Mouse (Mus musculus): Measurements from ENCODE around the gene Shank1.

Shank1 gene

DNA sequence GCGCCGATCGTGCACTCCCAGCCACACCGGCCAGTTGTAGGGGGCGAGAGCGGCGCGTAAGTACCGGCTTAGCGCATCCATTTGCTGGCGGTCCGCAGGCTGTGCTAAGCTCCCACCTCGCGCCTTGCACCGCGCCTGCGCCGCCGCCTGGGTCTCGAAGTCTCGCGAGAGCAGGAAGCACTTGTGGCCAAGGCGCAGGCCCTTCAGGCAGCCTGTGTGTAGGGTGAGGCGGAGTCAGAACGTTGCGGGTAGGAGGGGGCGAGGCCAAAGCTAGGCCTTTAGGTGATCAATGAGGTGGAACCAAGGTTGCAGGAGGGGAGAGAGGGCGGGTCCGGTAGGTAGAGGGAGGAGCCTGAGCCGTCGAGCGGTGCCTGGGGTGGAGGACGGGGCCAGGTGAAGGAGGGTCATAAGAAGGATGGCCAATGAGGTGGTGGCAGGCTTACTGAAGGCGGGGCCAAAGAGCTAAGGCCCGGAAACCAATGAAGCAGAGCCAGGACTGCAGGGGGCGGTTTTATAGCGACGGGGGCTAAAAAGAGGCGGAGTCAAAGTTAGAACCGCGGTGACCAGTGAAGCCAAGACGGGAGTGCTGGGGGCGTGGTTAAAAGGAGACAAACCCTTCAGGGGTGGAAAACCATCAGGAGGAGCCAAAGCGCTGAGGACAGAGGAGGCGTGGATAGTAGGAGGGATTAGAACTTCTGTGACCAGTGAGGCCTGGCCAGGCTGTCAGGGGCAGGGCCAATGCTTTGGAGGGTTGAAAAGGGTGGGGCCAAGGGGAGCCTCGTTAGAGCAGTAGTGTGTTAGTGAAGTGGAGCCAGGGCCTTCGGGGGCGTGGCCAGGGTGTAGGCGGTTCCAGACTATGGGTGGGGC, 5.0 kb upstream of the Shank1 start:
- DNase-seq (ENCODE audit: low read depth, low spot score): peak; percentile 100

DNA sequence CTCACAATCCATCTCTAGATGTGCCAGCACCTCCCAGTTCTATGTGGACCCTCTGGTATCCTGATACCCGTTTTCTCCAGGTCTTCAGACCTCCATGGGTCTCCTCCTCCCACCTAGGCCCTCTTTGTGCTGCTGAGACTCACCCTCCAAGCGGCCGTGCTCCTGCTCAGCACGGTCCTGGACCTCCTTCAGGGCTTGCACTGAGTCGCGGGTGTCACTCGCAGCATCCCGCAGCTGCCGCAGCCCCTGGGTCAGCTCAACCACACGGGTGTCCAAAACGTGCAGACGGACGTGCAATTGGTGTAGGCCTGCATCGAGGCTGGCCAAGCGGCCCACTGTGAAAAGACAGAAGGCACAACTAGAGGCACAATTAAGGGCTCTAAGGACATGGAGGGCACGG, 4.4 kb upstream of the Shank1 start:
- no peak for DNase-seq (ENCODE audit: low read depth, low spot score)

DNA sequence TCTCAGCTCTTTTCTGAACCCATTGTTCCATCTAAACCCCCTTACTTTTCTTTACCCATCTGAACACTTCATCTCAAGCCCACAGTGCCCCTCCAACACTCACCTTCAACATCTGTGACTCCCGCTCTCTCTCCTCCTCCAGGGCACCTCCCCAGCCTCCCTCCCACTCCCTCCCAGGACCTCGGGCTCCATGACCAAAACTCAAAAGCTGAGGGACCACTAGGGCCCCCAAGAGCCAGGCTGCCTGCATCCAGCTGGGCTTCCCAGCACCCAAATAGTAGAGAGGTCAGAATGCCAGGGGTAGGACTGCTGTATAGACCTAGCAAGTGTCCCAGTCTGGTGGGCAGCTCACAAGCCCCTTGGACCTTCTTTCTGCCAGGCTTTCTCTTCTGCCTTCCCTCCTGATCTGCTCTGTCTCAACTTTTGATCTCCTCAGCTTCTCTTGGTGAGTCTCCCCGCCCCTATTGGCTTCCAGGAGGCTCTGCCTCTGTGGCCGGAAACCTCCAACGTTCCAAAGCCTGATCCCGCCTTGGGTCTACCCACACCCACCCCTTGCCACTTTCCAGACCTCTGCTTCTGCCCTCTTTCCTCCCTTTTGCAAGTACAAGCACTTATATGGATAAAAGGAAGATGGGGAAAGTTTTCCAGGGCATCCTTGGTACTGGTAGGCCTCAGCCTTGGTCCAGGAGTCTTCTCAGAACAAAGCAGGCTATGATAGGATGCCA, 3.4 kb upstream of the Shank1 start, which contains the start of gene Clec11a:
Clec11a (minus strand) TSS at position 387 of the 725 bp plus-strand sequence.
- DNase-seq (ENCODE audit: low read depth, low spot score): no peak

DNA sequence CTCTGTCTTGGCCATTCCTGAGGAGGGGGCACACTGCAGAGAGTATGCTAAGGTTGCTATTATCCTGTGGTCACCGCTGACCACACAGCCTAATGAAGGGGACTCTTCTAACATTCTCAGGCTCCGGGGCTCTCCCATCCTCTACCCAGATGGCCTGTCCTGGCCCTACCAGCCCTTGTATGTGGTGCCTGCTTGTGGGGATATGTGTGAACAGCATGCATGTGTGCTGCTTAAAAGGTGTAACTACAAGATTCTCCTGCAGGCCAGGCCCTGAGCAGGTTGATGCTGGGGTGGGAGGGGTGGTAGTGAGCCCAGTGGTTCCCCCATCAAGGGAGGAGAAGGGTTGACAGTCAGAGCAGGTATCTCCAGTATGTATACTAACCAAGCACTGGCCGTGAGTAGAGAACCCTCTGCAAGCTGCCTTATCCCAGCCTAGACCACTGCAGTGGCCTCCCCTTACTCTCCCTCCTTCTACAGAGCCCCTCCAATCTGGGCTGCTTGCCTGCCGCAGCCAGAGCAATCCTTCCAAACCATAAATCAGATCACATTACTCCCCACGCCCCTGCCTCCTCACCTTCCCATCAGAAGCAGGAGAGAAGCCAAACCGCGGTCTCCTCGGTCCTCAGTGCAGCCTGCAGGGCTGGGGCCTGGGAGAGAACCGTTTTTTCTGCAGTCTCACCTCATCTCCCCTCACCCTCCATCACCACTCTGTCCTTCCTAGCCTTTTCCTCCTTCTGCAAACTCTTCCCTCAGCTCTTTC, 2.6 kb upstream of the Shank1 start:
- no peak for DNase-seq (ENCODE audit: low read depth, low spot score)

DNA sequence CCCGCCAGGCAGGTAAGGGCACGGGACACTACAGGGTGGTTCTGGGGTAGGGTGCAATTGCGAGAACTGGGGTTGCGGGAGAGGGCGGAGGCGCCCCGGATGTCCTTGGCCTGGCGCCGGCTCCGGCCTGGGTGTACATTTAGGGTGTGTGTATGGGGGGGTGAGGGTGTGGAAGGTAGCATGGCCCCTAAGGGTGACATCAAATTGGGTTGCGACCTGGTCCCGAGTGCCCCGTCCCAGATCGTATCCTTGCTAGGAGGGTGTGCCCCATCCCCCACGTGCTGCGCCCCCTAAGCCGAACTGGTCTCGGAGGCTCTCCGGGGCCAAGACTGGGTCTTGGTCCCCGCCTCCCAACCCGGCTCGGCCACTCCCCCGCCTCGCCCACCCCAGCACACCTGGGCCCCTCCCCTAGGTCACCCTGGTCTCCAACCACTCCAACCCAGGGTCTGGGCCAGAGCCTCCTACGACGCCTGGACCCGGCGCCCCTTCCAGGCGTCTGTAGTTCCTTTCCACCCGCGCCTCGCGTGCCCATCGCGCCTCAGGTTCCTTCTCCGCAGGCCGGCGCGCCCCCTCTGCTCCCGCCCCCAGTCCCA, 328 bp downstream of the Shank1 start:
- peak; percentile 31 for DNase-seq (ENCODE audit: low read depth, low spot score)

DNA sequence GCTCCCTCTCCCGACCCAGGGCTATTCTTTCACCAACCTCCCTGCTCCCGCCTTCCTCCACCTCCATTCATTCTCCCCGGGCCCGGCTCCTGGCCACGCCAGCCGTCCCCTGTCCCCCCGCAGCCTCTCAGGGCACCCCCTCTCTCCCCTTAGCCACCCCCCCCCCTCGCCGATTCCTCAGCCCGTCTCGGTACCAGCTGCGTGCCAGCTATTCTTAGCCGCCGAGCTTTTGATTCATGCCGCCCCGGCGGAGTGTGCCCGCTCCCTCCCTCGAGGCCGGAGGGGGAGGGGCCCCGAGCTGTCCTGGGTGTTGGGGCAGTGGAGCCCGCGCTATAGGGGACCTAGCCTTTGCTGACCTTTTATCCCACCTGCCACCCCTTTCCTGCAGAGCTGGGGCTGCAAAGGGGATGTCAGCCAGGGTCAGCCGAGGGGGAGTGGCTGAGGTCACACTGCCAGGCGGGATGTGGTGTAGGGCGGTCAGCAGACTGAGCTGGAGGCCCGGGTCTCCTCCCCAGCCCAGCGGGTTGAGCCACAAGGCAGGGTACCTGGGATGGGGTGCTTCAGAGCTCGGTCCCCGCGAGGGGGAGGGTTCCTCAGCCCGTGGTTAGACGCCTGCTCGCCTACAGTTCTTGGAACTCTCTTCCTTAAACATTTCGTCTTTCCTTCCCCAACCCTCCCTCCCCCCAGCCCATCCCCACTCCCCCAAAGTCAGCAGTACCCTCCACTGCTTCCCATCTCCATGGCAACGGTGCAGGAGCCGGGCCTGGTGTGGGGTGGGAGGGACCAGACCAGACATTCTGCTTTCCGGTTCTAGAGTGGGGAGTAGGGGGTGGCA, 1.0 kb downstream of the Shank1 start:
- peak; percentile 88 for DNase-seq (ENCODE audit: low read depth, low spot score)

DNA sequence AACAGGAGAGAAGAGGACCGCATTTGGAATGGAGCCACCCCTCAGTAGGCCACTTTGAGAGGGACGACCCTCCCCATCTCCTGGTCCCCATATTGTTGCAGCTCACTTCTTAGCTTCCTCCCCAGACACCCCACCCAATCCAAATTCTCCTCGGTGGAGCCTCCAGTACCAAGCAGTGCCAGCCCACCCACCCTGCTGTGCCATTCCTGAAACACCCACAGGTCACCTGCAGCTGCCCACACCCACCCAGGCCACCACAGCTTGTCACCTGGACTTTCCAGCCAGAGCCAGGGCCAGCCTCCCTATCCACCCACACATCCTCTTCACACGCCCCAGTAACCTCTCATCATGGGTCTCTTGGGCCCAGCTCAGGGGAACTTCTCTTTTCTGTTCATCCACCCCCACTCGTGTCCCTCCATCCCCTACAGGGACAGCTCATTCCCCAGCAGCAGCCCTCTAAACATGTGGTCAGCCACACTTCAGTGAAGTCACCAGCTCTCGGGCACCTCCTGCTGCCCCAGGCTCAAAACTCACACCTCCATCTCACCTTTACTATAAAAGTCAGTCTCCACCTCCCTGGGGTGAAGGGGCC, 1.8 kb downstream of the Shank1 start:
- peak; percentile 71 for DNase-seq (ENCODE audit: low read depth, low spot score)

DNA sequence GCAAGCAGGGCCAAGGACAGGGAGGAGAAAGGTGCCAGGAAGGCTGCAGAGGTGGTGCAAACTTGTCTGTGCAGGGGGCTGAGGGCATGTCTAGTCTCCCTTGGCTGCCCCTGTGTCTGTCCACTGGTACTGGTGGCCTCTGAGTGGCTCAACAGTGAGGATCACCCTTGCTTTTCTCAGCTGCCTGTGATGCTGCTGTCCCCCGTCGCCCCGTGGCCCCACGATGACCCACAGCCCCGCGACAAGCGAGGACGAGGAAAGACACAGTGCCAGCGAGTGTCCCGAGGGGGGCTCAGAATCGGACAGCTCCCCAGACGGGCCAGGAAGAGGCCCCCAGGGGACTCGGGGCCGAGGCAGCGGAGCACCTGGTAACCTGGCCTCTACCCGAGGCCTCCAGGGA, 2.4 kb downstream of the Shank1 start:
- no peak for DNase-seq (ENCODE audit: low read depth, low spot score)

DNA sequence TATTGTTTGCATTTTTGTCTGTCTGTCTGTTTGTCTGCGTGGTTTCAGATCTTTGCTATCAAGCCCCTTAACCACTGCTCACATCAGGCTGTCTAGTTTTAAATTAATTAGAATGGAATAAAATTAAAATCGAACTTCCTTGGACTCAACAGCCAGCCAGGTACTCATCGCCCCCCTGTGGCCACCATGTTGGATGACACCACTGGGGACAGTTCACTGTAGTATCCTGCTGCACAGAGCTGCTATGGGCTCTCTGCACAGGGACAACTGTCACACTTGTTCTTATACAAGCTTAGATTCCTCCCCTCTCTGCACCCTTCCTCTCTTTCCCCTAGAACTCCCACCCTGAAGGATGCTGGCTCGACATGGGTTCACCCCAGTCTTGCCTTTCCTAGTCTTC, 7.9 kb downstream of the Shank1 start:
- DNase-seq (ENCODE audit: low read depth, low spot score): peak; percentile 65

DNA sequence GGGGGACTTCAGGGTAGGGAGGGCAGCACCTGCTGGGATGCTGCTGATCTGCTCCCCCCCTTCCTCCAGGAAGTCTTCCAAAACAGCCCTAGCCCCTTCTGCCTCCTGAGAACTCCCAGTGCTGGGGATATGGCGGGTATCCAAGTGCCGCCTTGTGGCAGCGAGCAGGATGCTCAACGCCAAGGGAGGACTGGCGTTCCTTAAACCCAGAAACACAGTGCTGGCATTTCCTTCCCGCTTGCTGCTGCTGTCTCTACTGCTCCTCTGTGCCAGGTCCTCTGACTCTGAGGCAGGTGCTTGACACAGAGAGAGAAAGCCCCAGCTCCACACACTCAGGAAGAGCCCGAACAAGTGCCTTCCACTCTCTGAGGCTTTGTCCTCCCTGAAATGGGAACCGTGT, 10.8 kb downstream of the Shank1 start:
- DNase-seq (ENCODE audit: low read depth, low spot score): peak; percentile 91

DNA sequence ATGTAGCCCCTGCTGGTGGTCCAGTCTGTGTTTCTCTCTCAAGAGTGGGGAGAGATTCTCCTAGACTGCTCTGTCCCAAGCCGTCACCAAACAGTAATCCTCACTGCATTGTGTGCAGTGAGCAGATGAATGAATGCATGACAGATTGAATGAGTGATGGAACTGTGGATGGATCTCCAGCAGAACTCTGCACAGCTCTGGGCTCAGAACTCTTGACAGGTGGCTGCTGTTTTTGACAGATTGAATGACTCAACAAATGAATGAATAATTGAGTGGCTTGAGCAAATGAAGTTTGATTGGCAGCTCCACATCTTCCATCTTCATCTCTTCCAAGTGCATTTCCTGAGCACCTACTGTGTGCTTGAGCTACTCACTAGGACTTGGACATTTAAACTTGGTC, 12.2 kb downstream of the Shank1 start:
- peak; percentile 37 for DNase-seq (ENCODE audit: low read depth, low spot score)

DNA sequence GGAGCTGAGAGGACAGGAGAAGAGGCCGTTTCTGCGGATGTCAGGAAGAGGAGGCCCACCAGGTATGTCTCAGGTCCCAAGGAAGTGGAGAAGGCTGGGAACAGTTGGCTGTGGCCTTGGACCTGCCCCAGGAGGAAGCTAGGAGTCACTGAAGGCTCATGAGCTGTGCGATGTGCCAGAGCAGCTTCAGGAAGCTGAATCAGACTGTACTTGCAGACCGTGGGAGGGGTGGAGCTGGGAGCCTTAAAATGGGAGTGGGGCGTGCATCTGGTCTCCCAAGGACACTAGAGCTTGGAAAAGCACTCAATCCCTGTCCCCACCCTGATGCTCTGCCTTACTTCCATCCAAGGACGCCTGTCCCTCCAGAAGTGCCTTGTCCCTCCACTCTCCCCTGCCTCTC, 16.6 kb downstream of the Shank1 start:
- peak; percentile 55 for DNase-seq (ENCODE audit: low read depth, low spot score)

DNA sequence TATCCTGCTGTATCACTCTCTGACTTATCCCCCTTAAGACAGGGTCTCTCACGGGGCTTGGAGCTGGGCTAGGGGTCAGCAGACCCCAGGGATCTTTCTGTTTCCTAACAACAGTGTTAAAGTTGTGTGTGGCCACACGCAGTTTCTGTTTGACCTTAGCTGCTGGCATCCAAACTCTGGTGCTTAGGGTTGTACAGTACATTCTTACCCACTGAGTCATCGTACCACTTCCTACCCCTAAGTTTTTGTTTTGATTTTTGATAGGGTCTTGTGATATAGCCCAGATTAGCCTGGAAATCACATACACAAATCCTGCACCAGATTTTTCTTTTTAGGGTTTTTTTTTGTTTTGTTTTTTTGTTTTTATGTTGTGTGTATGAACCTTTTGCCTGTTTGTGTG, 22.3 kb downstream of the Shank1 start:
- DNase-seq (ENCODE audit: low read depth, low spot score): no peak

DNA sequence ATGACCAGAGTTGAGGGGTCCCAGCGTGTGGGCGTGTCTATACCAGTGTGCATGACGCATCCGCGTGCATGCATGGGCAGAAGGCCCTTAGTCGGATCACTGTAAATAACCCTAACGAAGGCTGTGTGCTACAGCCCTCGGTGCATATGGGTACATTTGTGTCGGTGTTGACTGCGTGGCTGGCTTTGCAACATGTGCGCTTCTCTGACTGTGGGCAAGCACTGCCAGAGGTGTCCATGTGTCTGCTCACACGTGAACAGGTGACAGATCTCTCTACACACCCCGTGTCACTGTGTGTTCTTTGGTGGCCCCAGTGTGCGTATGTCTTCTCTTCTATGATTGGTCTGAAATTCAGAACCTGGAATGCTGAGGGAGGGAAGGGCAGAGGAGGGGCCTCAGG, 24.1 kb downstream of the Shank1 start:
- no peak for DNase-seq (ENCODE audit: low read depth, low spot score)

DNA sequence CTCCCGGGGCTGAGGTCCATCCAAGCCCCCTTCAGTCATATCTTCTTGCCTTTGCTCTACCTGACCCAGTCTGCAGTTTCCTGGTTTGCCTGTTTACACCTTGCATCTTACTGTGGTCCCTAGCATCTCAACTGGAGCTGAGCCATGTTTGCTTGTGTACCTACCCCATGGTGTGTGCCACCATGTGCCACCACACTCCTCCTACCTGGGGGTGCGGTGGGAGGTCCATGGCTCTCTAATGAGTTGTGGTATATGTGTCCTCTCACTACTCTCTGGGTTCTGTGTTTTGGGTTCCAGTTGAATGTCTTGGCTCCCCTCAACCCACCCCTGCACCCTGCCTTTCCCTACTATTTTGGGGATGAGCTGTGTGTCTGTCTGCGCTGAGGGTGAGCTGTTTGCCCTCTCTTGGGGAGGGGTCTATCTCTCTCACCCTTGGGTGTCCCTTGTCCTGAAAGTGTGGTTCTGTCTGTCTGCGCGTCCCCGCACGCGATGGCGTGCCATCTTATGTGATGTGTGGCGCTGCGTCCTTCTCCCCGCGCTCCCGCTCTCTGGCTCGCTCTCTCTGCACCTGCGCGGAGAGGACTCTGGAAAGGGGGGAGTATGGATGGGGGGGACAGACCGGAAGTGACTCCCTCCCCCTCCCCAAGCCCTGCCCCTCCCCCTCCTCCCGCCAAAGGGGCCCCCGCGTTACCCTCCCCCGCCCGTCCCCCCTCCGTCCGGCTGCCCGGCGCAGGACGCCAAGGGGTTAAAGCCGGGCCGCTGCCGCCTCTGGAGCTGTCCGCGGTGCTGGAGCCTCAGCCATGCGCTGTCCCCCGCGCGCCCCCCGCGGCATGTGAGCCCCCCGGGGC, 25.2 kb downstream of the Shank1 start:
- peak; percentile 93 for DNase-seq (ENCODE audit: low read depth, low spot score)

DNA sequence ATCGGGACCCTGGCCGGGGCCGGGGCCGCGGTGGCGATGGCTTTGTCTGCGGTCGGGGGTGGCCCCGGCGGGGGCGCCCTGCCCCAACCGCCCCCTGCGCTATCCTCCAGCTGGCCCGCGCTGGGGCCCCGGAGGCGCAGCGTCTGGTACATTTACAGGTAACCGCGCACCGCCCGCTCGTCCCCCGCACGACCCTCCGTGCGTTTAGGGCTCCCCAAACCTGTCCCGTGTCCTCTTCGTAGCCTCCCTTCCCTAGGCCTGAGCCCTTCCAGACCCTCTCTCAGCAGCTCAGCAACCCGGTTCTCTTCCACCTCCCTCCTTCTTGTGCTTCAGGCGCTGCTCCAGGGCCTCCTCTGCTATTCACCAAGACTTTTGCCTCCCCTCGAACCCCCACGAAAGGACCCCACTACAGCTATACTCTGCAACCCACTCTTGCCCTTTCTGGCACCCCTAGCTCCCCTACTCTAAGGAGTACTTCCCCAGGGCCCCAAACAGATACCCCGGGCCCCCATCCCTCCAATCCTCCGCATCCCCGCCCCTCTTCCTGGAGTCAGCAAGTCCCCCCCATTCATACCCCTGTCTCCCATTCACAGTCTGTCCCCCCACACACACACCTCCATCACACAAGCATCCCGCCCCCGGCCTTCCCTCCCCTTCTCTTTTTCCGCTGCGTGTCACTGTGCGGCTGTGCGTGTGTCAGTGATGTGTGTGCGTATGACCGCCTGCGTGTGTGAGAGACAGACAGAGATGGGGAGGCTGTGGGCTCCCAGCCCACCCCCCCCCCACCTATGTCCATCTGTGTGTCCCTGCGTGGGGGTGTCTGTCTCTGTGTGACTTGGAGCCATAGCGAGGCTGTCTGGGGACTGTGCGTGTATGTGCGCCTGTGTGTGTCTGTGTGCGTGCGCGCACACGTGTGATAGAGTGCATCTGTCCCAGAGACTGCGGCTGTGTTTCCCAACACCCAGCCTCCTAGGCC, 26.3 kb downstream of the Shank1 start:
- peak; percentile 94 for DNase-seq (ENCODE audit: low read depth, low spot score)

DNA sequence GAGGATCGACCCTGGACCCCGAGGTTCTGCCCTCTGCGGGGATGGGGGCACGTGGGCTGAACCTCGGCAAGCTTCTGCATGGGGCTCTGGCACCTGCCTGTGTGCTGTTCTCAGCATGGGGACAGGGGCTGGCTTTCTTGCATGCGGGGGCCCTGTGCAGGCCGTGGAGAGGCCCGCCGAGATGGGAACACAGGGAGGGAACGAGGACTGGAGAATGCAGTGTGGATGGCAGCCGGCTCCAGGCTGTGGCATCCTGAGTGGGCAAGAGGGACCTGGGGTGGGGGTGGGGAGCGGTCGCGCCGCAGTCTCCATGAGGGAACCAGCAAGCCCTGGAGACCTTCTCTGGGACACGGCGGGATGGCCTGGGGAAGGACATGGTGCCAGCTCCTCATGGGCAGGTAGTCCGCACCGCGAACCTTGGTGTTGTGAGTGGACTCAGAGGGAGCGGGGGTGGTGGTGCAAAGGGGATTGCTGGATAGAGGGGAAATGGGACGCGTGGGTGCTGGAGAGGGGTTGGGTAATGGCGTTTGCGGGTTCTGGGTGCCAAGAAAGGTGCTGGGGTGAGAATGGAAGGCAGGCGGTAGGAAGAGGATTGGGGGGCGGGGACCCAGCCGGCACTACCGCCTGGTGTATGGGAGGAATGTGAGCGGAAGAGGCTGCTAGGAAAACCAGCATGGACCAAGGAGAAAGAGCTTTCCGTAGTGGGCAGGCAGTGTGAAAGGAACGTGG, 27.2 kb downstream of the Shank1 start:
- peak; percentile 60 for DNase-seq (ENCODE audit: low read depth, low spot score)

DNA sequence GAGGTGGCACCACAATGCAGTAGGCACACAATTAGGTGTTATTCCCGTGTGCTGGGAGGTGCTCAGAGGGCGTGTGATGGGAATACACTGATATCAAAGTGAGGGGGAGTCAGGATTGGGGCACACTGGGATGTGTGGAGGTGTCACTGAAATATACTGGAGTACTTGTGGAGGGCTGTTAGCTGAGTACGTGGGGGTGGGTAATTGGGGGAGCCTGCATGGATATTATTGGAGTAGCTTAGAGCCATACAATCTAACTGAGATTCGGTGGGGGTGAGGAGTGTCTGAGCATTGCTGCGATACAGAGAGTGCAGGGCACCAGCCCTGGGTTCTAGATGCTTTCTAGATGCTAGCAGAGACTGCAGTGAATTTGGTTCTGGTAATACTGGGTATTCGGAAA, 30.2 kb downstream of the Shank1 start:
- DNase-seq (ENCODE audit: low read depth, low spot score): peak; percentile 69
